Mouse (Mus musculus): ENCODE measurements around the gene Tnfsf11.

Gene Tnfsf11

DNA sequence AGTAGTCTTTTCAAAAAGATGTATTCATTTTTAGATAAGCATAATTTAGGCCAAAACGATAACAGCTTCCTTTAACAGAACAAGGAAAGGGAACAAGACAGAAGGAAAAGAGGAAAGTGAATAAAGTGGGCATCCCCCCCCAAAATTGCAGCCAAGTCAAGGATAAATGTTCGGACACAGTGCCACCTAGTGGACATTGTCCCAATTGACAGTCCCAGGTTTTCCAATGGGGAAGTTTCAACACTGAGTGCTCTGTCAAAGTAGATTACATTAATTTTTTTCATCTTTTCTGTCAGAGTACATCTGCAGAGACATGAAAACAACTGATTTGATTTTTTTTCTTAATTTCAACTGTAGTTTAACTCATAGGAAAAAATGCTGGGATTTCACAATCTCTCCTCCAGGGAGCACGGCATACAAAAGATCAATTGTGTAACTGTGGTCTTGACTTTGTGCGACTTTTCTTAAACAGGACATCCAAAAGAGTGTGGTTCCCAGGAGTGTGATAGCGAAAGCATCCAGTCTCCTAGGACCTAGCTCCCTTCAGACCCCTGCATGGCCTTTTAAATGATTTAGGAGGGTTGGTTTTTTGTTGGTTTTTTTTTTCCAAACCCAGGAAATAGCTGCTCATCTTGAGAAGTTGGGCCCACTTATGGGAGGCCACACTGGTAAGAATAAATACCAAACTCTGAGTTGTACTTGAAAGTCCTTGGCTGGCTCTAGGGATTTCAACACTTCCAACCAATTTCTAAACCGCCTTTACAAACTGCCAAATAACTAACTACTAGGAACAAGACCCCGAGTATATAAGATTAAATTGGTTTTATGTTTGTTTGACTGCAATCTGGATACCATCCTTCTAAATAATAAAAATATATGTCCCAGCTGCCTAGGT lies 19.7 kb downstream of the Tnfsf11 start:
- peak; percentile 73 for DNase-seq

GRCm38 (mm10) chr14:78286011-78286548 lies 21.8 kb downstream of the Tnfsf11 start:
- no peak for DNase-seq

GRCm38 (mm10) chr14:78282490-78282889 lies 25.4 kb downstream of the Tnfsf11 start:
- DNase-seq, result peak; percentile 44

DNA sequence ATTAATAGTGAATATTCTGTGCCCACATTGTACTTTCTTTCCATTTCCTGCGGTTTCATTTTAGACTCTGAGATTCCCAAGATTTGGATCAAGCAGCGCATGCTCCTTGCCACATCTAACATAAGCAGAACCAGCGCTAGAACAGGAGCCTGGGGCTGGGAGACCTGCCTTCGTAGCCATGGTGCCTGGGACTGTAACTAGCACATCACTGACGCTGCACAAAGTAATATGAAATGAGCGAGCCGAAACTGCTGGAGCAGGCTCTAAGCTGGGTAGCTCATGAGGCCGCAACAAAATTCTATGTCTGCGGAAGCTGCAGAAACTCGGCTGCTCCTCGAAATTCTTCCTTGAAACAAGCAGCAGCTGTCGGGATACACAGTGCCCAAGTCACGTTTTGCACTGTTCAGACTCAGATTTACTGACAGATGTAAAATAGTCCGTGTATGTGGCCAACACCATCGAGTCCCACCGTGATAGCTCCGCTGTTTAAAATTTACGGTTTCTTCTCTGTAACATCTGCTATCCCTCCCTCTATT lies 31.4 kb downstream of the Tnfsf11 start:
- no peak for DNase-seq

DNA sequence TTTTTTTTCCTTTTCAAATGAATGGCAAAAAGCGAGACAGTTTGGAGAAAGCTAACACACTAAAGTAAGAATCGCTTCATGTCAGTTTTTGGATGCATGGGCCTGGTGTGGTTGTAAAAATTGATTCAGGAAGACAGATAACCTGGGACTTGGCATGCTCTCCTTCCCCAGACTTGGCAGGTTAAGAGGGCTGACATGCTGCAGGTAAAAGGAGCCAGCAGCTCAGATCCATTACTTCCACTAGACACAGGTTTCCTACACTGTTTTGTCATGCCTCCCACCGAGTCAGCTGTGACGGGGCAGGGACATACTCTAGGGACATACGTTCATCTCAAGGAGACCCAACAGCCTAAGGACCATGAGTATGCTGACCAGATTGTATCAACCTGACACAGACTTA lies 33.0 kb downstream of the Tnfsf11 start:
- DNase-seq, result no peak

DNA sequence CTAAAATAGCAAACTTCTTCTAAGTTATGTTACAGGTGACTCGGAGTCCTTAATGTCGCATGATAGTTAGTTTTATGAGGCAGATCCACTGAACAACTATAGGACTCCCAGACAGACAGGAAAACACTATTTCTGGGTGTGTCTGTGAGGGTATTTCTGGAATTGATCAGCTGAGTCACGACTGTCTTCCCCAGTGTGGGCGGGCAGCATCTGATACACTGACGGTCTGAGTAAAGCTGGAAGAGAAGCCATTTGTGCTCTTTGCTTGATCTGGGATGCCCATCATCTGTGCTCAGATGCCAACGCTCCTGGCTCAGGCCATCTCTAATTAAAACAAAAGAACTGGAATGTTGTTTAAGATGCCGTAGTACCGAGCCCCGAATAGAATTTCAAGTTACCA lies 33.7 kb downstream of the Tnfsf11 start:
- DNase-seq, result no peak

DNA sequence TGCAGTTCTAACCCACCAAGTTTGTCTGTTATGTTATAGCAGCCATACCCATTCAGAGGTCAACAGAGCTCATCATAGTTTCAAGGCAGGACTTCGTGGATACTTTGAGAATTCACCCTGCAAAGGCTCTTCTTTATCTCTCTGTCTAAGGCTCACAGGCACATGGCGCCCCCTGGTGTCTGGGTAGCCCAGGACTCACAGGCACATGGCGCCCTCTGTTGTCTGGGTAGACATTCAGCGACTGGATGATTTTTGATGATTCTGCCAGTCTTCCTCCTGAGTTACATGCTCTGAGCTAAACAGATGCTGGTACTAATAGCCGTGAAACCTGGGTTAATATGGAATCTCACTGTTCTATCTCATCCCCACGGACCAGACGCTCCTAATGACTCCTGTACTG lies 34.3 kb downstream of the Tnfsf11 start:
- peak; percentile 38 for DNase-seq

- no peak for DNase-seq
Measured at GRCm38 (mm10) chr14:78264876-78265275, 43.0 kb downstream of the Tnfsf11 start.

GRCm38 (mm10) chr14:78262596-78262995 lies 45.2 kb downstream of the Tnfsf11 start:
- no peak for DNase-seq

- DNase-seq, result no peak
Measured at GRCm38 (mm10) chr14:78261246-78261645, 46.6 kb downstream of the Tnfsf11 start.

DNA sequence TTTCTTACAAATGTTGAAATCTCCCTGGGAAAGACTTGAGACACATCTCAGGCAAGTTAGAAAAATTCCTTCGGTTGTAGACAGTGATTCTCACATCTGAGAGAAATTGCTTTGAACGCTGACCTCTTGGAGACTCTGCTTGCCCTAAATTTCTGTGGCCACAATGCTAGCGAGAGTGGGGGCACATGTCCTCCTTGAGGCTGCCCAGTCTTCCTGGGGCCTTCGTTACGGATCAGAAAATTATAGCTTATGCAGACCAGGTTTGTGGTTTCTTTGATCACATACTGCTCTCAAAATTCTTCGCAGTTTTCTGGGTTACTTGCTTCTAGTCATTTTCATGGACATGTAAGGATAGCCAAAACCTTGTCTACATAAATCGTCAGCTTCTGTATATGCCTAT lies 53.8 kb downstream of the Tnfsf11 start:
- no peak for DNase-seq

GRCm38 (mm10) chr14:78246601-78247000 lies 61.2 kb downstream of the Tnfsf11 start:
- DNase-seq, result no peak

DNA sequence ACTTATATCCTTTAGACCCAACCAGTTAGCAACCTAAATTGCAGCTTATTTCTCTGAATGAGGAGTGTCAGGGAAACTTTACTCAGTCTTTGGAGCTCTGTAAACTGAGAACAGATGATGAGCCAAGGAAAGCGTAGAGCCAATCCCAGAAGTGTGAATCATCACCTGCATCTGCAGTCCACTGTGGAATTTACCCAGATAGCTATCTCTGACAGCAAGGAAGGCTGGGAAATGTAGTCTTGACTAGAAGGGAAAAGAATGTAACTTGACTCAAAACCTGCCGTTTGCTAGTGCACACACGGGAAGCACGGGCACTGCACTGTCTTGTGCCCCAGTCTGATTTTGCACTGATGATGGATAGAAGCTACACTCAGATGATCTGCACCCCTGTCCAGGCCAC lies 63.0 kb downstream of the Tnfsf11 start:
- DNase-seq, result no peak

DNA sequence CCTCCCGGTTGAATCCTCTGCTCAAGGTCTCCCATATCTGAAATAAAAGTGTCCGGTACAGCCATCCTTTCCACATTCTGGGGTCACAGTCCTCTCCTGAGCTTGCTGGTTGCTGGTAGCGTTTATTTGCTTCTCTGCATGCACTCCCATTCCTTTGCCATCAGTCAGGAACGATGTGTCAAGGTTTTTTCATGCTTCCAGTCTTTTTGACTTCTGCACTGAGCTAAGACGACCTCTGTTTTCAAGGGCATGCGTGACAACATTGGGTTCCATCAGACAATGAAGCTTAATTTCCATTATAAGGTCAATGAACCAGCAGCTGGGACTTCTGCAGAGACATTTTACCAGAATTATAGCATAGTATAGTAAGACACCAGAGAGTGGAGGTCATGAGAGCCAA lies 68.5 kb downstream of the Tnfsf11 start:
- no peak for DNase-seq

DNA sequence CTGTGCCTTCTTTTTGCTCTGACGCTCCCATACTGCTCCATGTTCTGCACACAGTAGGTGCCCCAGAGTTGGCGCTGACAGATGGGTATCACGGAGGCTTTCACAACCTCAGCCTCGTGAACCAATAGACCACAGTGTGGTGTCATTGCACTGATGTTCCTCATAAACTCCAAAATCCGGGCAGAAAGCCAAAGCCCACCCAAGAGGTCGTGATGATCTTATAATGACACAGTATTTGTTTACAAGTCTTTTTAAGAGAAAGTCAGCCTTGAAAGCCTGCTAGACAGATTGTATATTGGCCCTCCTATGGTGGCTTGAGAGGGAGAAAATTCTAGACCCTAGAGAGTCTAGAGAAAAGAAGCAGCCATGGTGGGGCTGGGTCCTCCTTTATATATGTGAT lies 70.6 kb downstream of the Tnfsf11 start:
- no peak for DNase-seq

- DNase-seq, result peak; percentile 23
Measured at GRCm38 (mm10) chr14:78236144-78236543, 71.7 kb downstream of the Tnfsf11 start.

DNA sequence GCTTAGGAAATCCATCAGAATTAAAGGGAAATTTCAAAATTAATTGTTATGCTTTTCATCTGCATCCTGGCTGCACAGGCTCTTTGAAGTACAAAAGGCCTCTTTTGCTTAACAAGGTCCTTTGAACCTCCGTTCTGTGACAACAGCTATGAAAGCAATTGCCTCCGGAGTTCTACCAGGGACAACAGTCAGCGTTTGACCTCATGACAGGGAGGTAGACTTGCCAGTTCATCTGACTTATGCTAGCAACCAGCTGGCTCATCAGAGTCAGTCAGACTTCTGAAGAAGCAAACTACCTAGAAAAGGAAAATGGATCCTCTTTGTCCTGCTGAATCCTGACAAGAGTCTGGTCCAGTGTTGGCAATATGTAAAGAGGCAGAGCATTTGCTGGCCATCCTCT lies 72.5 kb downstream of the Tnfsf11 start:
- no peak for DNase-seq

- no peak for DNase-seq
Measured at GRCm38 (mm10) chr14:78229012-78229411, 78.8 kb downstream of the Tnfsf11 start.
